ENCODE assay signal across 12 mouse cellular contexts in genomic region chr19:44067323-44068049, GRCm38 (mm10). TPM values are rescaled to one million over a fixed set of nuclear protein-coding genes. Genes with fewer than 3 reads are reported as not detected.
DNase-seq lines count a peak whose midpoint lies in the region; ATAC-seq and TF ChIP-seq lines count a peak whose summit lies in the region.
"Had no signal": no experiment of that assay in that cellular context is flagged by ENCODE, and none has a peak within 500 bp of the region (broad histone marks: within the 10 kb centered on the region; RNA-seq: fewer than 3 reads in every experiment).

No protein-coding gene starts in this region.

- peaks cover 3% of the 10 kb centered on the region; the same call in 1 of the 2 replicates for H3K79me2 ChIP-seq in liver, adult 2 months (ENCODE audit: control insufficient read depth, insufficient read depth, low read length)

- peak overlapping the region; percentile 56 for H3K27ac ChIP-seq in liver, adult 2 months (replicated peaks; ENCODE audit: insufficient read depth, low read depth, low read length)
- H3K27ac ChIP-seq in forebrain, embryonic 10.5 days: no peak overlapping the region
- no peak overlapping the region for H3K27ac ChIP-seq in midbrain, embryonic 13.5 days
- H3K27ac ChIP-seq: hindbrain, embryonic 12.5 days; macrophage had no signal

- no peak overlapping the region for H3K4me2 ChIP-seq in midbrain, embryonic 13.5 days (replicated peaks)
- H3K4me2 ChIP-seq: hindbrain, embryonic 12.5 days had no signal

- 29% methylated on average over 9 of the region's 9 CpGs for WGBS in liver, adult 2 months
- 87% methylated on average over 9 of the region's 9 CpGs for WGBS in forebrain, embryonic 10.5 days
- whole genome bisulfite sequencing in midbrain, embryonic 13.5 days: 89% methylated on average over 9 of the region's 9 CpGs

- ATAC-seq in midbrain, embryonic 13.5 days: no peak
- ATAC-seq: forebrain, postnatal 0 days had no signal

- DNase-seq in liver, adult 2 months (ENCODE audit: extremely low read depth, low read depth, low spot score): peak; percentile 98
- no peak for DNase-seq in liver
- peak; percentile 25 for DNase-seq in brain, adult 2 months (ENCODE audit: low read depth, low spot score)
- peak; percentile 33 to 59 for DNase-seq in kidney, postnatal 25 days
- peak; percentile 7 for DNase-seq in skeletal muscle tissue, adult 2 months (ENCODE audit: low read depth, low spot score)
- DNase-seq in forebrain, embryonic 10.5 days (ENCODE audit: extremely low spot score, low spot score): no peak
- DNase-seq in thymus, postnatal 4 days: no peak
- DNase-seq: cerebellum, postnatal 25 days; forebrain, postnatal 0 days had no signal

- peaks cover 15% of the 10 kb centered on the region for H3K4me1 ChIP-seq in liver, adult 2 months (ENCODE audit: control insufficient read depth, insufficient read depth, low read length)
- peaks cover 27% of the 10 kb centered on the region for H3K4me1 ChIP-seq in forebrain, embryonic 10.5 days
- H3K4me1 ChIP-seq in midbrain, embryonic 13.5 days (replicated peaks): peaks cover 19% of the 10 kb centered on the region

- no peaks in the 10 kb centered on the region for H3K27me3 ChIP-seq in liver, adult 2 months (ENCODE audit: control insufficient read depth, insufficient read depth, low read length)
- H3K27me3 ChIP-seq in forebrain, embryonic 10.5 days (ENCODE audit: poor library complexity, severe bottlenecking): no peaks in the 10 kb centered on the region
- no peaks in the 10 kb centered on the region for H3K27me3 ChIP-seq in midbrain, embryonic 13.5 days
- H3K27me3 ChIP-seq: hindbrain, embryonic 12.5 days had no signal

- no peak overlapping the region for H3K9ac ChIP-seq in liver, adult 2 months (ENCODE audit: low read depth, low read length)
- H3K9ac ChIP-seq in midbrain, embryonic 13.5 days (replicated peaks): no peak overlapping the region
- H3K9ac ChIP-seq: forebrain, postnatal 0 days; hindbrain, embryonic 12.5 days had no signal

- no peak for TF ChIP-seq POLR2A in liver, adult 2 months (IDR thresholded peaks at IDR 0.05; ENCODE audit: extremely low read depth, insufficient read depth, low read length)

- no peak for TF ChIP-seq CTCF in liver, adult 2 months (IDR thresholded peaks at IDR 0.05; ENCODE audit: low read depth, low read length)

- peaks cover 30% of the 10 kb centered on the region for H3K36me3 ChIP-seq in liver, adult 2 months (ENCODE audit: control insufficient read depth, insufficient read depth, low read length)
- peaks cover 12% of the 10 kb centered on the region for H3K36me3 ChIP-seq in forebrain, embryonic 10.5 days (replicated peaks)
- H3K36me3 ChIP-seq in midbrain, embryonic 13.5 days: peaks cover 18% of the 10 kb centered on the region

- H3K9me3 ChIP-seq in forebrain, embryonic 10.5 days: no peaks in the 10 kb centered on the region
- no peaks in the 10 kb centered on the region for H3K9me3 ChIP-seq in midbrain, embryonic 13.5 days
- H3K9me3 ChIP-seq: hindbrain, embryonic 12.5 days had no signal

- H3K4me3 ChIP-seq in liver, adult 2 months (ENCODE audit: insufficient read depth, low read depth, low read length): no peak overlapping the region
- no peak overlapping the region for H3K4me3 ChIP-seq in forebrain, embryonic 10.5 days
- no peak overlapping the region for H3K4me3 ChIP-seq in midbrain, embryonic 13.5 days (replicated peaks)

RNA-seq across cellular contexts. Expression of gene Erlin1, which starts 2.1 kb away (rescaled TPM):
- 27.8 and 44.2 TPM in 2 replicates for total RNA-seq in liver, adult 2 months (2014; rRNA removed)
- polyA plus RNA-seq in liver, adult 2 months (2012; rRNA removed): 14.2 and 19.0 TPM in 2 replicates
- polyA plus RNA-seq in forebrain, embryonic 10.5 days (2016; fragmentation: Nextera tagmentation; extraction: Ambion mirVana): 21.3 and 26.3 TPM in 2 replicates
- 19.5 and 20.1 TPM in 2 replicates for polyA plus RNA-seq in midbrain, embryonic 13.5 days (2015; fragmentation: Nextera tagmentation; extraction: Ambion mirVana)

RNA-seq across cellular contexts. Expression of gene Cyp2c23, which starts 38.5 kb away (rescaled TPM):
- total RNA-seq in liver, adult 2 months (2014; rRNA removed): 233 and 351 TPM in 2 replicates
- 200 and 262 TPM in 2 replicates for polyA plus RNA-seq in liver, adult 2 months (2012; rRNA removed)
- not detected in 2 replicates for polyA plus RNA-seq in forebrain, embryonic 10.5 days (2016; fragmentation: Nextera tagmentation; extraction: Ambion mirVana)
- polyA plus RNA-seq in midbrain, embryonic 13.5 days (2015; fragmentation: Nextera tagmentation; extraction: Ambion mirVana): 0.08 TPM in 1 of 2 replicates, not detected in the other
- total RNA-seq: forebrain, postnatal 0 days had no signal
- polyA plus RNA-seq: forebrain, postnatal 0 days; hindbrain, embryonic 12.5 days had no signal

RNA-seq across cellular contexts. Expression of gene Chuk, which starts 39.8 kb away (rescaled TPM):
- total RNA-seq in liver, adult 2 months (2014; rRNA removed): 104 and 129 TPM in 2 replicates
- polyA plus RNA-seq in liver, adult 2 months (2012; rRNA removed): 28.7 and 34.7 TPM in 2 replicates
- polyA plus RNA-seq in forebrain, embryonic 10.5 days (2016; fragmentation: Nextera tagmentation; extraction: Ambion mirVana): 45.4 and 48.6 TPM in 2 replicates
- polyA plus RNA-seq in midbrain, embryonic 13.5 days (2015; fragmentation: Nextera tagmentation; extraction: Ambion mirVana): 70.1 and 70.2 TPM in 2 replicates

Comparison
In these comparisons a context has a peak if more than half of its experiments do, and no peak if none do; other contexts are left out.
1. DNase-seq: peak in liver, adult 2 months (single experiment), brain, adult 2 months (single experiment), kidney, postnatal 25 days (2 of 2) and skeletal muscle tissue, adult 2 months (single experiment); none in liver (single experiment), forebrain, embryonic 10.5 days (single experiment) and thymus, postnatal 4 days (single experiment).
2. RNA of gene Cyp2c23, which starts 38.5 kb away (polyA plus RNA-seq): 200 to 262 TPM in liver, adult 2 months; 0.08 TPM in midbrain, embryonic 13.5 days and not detected in forebrain, embryonic 10.5 days; every median in the first group is over 100 times any median in the second.